Mouse (Mus musculus): Measurements from ENCODE around the gene Mettl6. TPM values are rescaled to one million over a fixed set of nuclear protein-coding genes. Genes with fewer than 3 reads are reported as not detected.

The Mettl6 gene
- polyA plus RNA-seq, 1 experiment, result 35.4 TPM

GRCm38 (mm10) chr14:31433126-31433525, 61.7 kb downstream of the Mettl6 start:
- no peak for TF ChIP-seq CTCF (IDR thresholded peaks at IDR 0.05; ENCODE audit: control insufficient read depth, insufficient read depth, insufficient replicate concordance, low read depth, low read length)
- TF ChIP-seq POLR2A (IDR thresholded peaks at IDR 0.05; ENCODE audit: control insufficient read depth, low read depth, low read length), result no peak
- H3K4me1 ChIP-seq (ENCODE audit: control insufficient read depth, insufficient read depth, low read length), result peaks cover 9% of the 10 kb centered on the region
- H3K27me3 ChIP-seq (ENCODE audit: control insufficient read depth, insufficient read depth, low read length), result no peaks in the 10 kb centered on the region

GRCm38 (mm10) chr14:31432424-31432823, 62.4 kb downstream of the Mettl6 start:
- no peaks in the 10 kb centered on the region for H3K36me3 ChIP-seq (ENCODE audit: control insufficient read depth, insufficient read depth, low read length)
- H3K4me1 ChIP-seq (ENCODE audit: control insufficient read depth, insufficient read depth, low read length), result peaks cover 8% of the 10 kb centered on the region
- peak overlapping the region; percentile 50; the same call in 1 of the 2 replicates for H3K27ac ChIP-seq (ENCODE audit: control insufficient read depth, insufficient read depth, low read depth, low read length)
- TF ChIP-seq CTCF (IDR thresholded peaks at IDR 0.05; ENCODE audit: control insufficient read depth, insufficient read depth, insufficient replicate concordance, low read depth, low read length) (no peak), POLR2A (IDR thresholded peaks at IDR 0.05; ENCODE audit: control insufficient read depth, low read depth, low read length) (no peak)
- H3K4me3 ChIP-seq (ENCODE audit: control insufficient read depth, low read depth, low read length), result no peak overlapping the region
- no peaks in the 10 kb centered on the region for H3K27me3 ChIP-seq (ENCODE audit: control insufficient read depth, insufficient read depth, low read length)

More at GRCm38 (mm10) chr14:31433126-31433525, 61.7 kb downstream of the Mettl6 start:
- Histone ChIP-seq H3K27ac (ENCODE audit: control insufficient read depth, insufficient read depth, low read depth, low read length) (0 out of 2 replicates have a peak overlapping the region, but pooled peaks have one; percentile 23), H3K4me3 (ENCODE audit: control insufficient read depth, low read depth, low read length) (no peak overlapping the region), H3K36me3 (ENCODE audit: control insufficient read depth, insufficient read depth, low read length) (no peaks in the 10 kb centered on the region)

- H3K27me3 ChIP-seq (ENCODE audit: control insufficient read depth, insufficient read depth, low read length), result no peaks in the 10 kb centered on the region
- H3K4me3 ChIP-seq (ENCODE audit: control insufficient read depth, low read depth, low read length), result no peak overlapping the region
- peaks cover 6% of the 10 kb centered on the region for H3K4me1 ChIP-seq (ENCODE audit: control insufficient read depth, insufficient read depth, low read length)
- no peaks in the 10 kb centered on the region for H3K36me3 ChIP-seq (ENCODE audit: control insufficient read depth, insufficient read depth, low read length)
- TF ChIP-seq CTCF (IDR thresholded peaks at IDR 0.05; ENCODE audit: control insufficient read depth, insufficient read depth, insufficient replicate concordance, low read depth, low read length), result no peak
- TF ChIP-seq POLR2A (IDR thresholded peaks at IDR 0.05; ENCODE audit: control insufficient read depth, low read depth, low read length), result no peak
- H3K27ac ChIP-seq (ENCODE audit: control insufficient read depth, insufficient read depth, low read depth, low read length), result no peak overlapping the region
These were observed 63.0 kb downstream of the Mettl6 start for GRCm38 (mm10) chr14:31431789-31432330.

GRCm38 (mm10) chr14:31429004-31429395, 65.8 kb downstream of the Mettl6 start:
- no peak overlapping the region for H3K27ac ChIP-seq (ENCODE audit: control insufficient read depth, insufficient read depth, low read depth, low read length)
- H3K36me3 ChIP-seq (ENCODE audit: control insufficient read depth, insufficient read depth, low read length), result no peaks in the 10 kb centered on the region
- no peak overlapping the region for H3K4me3 ChIP-seq (ENCODE audit: control insufficient read depth, low read depth, low read length)
- TF ChIP-seq POLR2A (IDR thresholded peaks at IDR 0.05; ENCODE audit: control insufficient read depth, low read depth, low read length), result no peak
- no peak for TF ChIP-seq CTCF (IDR thresholded peaks at IDR 0.05; ENCODE audit: control insufficient read depth, insufficient read depth, insufficient replicate concordance, low read depth, low read length)
- no peaks in the 10 kb centered on the region for H3K27me3 ChIP-seq (ENCODE audit: control insufficient read depth, insufficient read depth, low read length)
- H3K4me1 ChIP-seq (ENCODE audit: control insufficient read depth, insufficient read depth, low read length), result no peaks in the 10 kb centered on the region

GRCm38 (mm10) chr14:31428211-31429003, 66.4 kb downstream of the Mettl6 start:
- Histone ChIP-seq H3K4me1 (ENCODE audit: control insufficient read depth, insufficient read depth, low read length) (no peaks in the 10 kb centered on the region), H3K27ac (ENCODE audit: control insufficient read depth, insufficient read depth, low read depth, low read length) (no peak overlapping the region), H3K36me3 (ENCODE audit: control insufficient read depth, insufficient read depth, low read length) (no peaks in the 10 kb centered on the region), H3K4me3 (ENCODE audit: control insufficient read depth, low read depth, low read length) (no peak overlapping the region), H3K27me3 (ENCODE audit: control insufficient read depth, insufficient read depth, low read length) (no peaks in the 10 kb centered on the region)
- TF ChIP-seq POLR2A (IDR thresholded peaks at IDR 0.05; ENCODE audit: control insufficient read depth, low read depth, low read length), result no peak
- TF ChIP-seq CTCF (IDR thresholded peaks at IDR 0.05; ENCODE audit: control insufficient read depth, insufficient read depth, insufficient replicate concordance, low read depth, low read length), result no peak

Other genes starting within 250 kb of the Mettl6 start
- 1,194 and 1,232 TPM in 2 replicates for gene Phf7, start 243.7 kb downstream of the Mettl6 start, polyA plus RNA-seq (2012; rRNA removed)
- gene Bap1, start 243.6 kb downstream of the Mettl6 start, polyA plus RNA-seq (2012; rRNA removed), result 84.1 and 84.7 TPM in 2 replicates
- 54.0 and 54.2 TPM in 2 replicates for gene Dnah1, start 171.1 kb downstream of the Mettl6 start, polyA plus RNA-seq (2012; rRNA removed)
- 6.5 and 8.5 TPM in 2 replicates for gene Capn7, start 158.4 kb downstream of the Mettl6 start, polyA plus RNA-seq (2012; rRNA removed)
- 39.6 and 41.2 TPM in 2 replicates for gene Sh3bp5, start 59.0 kb downstream of the Mettl6 start, polyA plus RNA-seq (2012; rRNA removed)
- gene Eaf1, start 641 bp downstream of the Mettl6 start, polyA plus RNA-seq (2012; rRNA removed), result 27.1 and 37.5 TPM in 2 replicates
- gene Colq, start 96.3 kb upstream of the Mettl6 start, polyA plus RNA-seq (2012; rRNA removed), result 51.5 and 108 TPM in 2 replicates
- gene Gm49387, start 145.8 kb upstream of the Mettl6 start, polyA plus RNA-seq (2012; rRNA removed), result 0.76 and 1.2 TPM in 2 replicates
- gene Btd, start 146.0 kb upstream of the Mettl6 start, polyA plus RNA-seq (2012; rRNA removed), result 6.6 and 7.7 TPM in 2 replicates
- gene Hacl1, start 146.2 kb upstream of the Mettl6 start, polyA plus RNA-seq (2012; rRNA removed), result 11.3 and 15.1 TPM in 2 replicates

All from testis, adult 2 months (tissue).